Mouse (Mus musculus) kidney, embryonic 14.5 days (tissue): ENCODE data around the gene Fyb2. TPM values are rescaled to one million over a fixed set of nuclear protein-coding genes. Genes with fewer than 3 reads are reported as not detected.

Source experiments
- ATAC-seq: fragments of 200-750 bp; cut with Nextera tagmentation; 2 replicates; pipeline ENCODE4 v1.8.0; 2017; ENCODE audit warnings: moderate number of reproducible peaks, mild to moderate bottlenecking, moderate TSS enrichment, moderate library complexity; ENCODE audit not compliant: low FRiP score, low TSS enrichment
- H3K27ac ChIP-seq: fragments of 300-500 bp; sonication (generic); 2 replicates; pipeline ENCODE4 v1.5.1; 2014; ENCODE audit warnings: low read depth, mild to moderate bottlenecking, low read length, moderate library complexity, mixed read lengths
- H3K27me3 ChIP-seq: fragments of 300-500 bp; sonication (generic); 2 replicates; pipeline ENCODE4 v1.6.1; 2014; ENCODE audit warnings: mild to moderate bottlenecking, low read length; ENCODE audit not compliant: control insufficient read depth, insufficient read depth
- H3K36me3 ChIP-seq: fragments of 300-500 bp; sonication (generic); 2 replicates; pipeline ENCODE4 v1.6.1; 2014; ENCODE audit warnings: low read length, mixed read lengths; ENCODE audit not compliant: control insufficient read depth, insufficient read depth
- H3K4me1 ChIP-seq: fragments of 300-500 bp; sonication (generic); 2 replicates; pipeline ENCODE4 v1.6.1; 2014; ENCODE audit warnings: low read length, mixed read lengths; ENCODE audit not compliant: control insufficient read depth, insufficient read depth
- H3K4me2 ChIP-seq: fragments of 300-500 bp; sonication (generic); replicated peaks from 2 replicates; pipeline ENCODE4 v1.6.1; 2014; ENCODE audit warnings: low read depth, mild to moderate bottlenecking, low read length
- H3K4me3 ChIP-seq: fragments of 300-500 bp; sonication (generic); 2 replicates; pipeline ENCODE4 v1.5.1; 2014; ENCODE audit warnings: mild to moderate bottlenecking, low read length
- H3K9ac ChIP-seq: fragments of 300-500 bp; sonication (generic); 2 replicates; pipeline ENCODE4 v1.6.1; 2014; ENCODE audit warnings: low read depth, mild to moderate bottlenecking, low read length, moderate library complexity
- H3K9me3 ChIP-seq: fragments of 300-500 bp; sonication (generic); 2 replicates; pipeline ENCODE4 v1.6.1; 2016; ENCODE audit warnings: low read length; ENCODE audit not compliant: control insufficient read depth
- WGBS: fragments of 180-500 bp; shearing (Covaris S2); extraction: QIAGEN DNeasy Blood & Tissue Kit; methylation state at CpG from one replicate; pipeline ENCODE4 v1.1.7; 2014; 5-methylcytosine and 5-hydroxymethylcytosine counted together
- polyA plus RNA-seq: library from polyadenylated mRNA; unstranded; fragments of >200 nt; fragmentation: Nextera tagmentation; extraction: Ambion mirVana; gene quantifications from 2 replicates; pipeline ENCODE4 v1.2.1, GENCODE M21; 2014

The Fyb2 gene
- polyA plus RNA-seq, 1 experiment from 2014 or later: 0.79 TPM

DNA sequence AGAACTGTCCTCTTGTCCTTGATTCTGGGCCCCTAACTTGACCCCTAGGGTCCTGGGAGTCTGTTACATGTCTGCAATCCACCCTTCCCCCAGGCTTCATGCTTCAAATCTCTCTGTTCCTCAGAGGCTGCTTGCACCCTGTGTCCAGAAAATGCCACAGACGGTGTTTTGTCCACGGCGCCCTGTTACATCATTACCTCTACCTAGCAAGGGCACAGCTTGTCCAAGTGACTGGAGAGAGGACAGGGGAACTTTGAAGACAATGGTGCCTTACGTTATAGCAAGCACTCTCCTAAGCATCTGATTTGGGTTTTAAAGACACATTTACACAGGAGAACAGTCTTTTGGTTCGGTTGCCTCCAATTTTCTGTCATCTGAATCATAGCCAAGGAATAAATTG is 19.7 kb upstream of the Fyb2 start:
- H3K4me1 ChIP-seq: no peaks in the 10 kb centered on the region
- ATAC-seq: no peak
- H3K4me2 ChIP-seq: no peak overlapping the region
- no peak overlapping the region for H3K27ac ChIP-seq
- H3K4me3 ChIP-seq: no peak overlapping the region
- H3K9ac ChIP-seq: no peak overlapping the region
- WGBS: 82% methylated on average over 5 of the region's 5 CpGs
- H3K27me3 ChIP-seq: no peaks in the 10 kb centered on the region
- no peaks in the 10 kb centered on the region for H3K36me3 ChIP-seq
- H3K9me3 ChIP-seq: no peaks in the 10 kb centered on the region

DNA sequence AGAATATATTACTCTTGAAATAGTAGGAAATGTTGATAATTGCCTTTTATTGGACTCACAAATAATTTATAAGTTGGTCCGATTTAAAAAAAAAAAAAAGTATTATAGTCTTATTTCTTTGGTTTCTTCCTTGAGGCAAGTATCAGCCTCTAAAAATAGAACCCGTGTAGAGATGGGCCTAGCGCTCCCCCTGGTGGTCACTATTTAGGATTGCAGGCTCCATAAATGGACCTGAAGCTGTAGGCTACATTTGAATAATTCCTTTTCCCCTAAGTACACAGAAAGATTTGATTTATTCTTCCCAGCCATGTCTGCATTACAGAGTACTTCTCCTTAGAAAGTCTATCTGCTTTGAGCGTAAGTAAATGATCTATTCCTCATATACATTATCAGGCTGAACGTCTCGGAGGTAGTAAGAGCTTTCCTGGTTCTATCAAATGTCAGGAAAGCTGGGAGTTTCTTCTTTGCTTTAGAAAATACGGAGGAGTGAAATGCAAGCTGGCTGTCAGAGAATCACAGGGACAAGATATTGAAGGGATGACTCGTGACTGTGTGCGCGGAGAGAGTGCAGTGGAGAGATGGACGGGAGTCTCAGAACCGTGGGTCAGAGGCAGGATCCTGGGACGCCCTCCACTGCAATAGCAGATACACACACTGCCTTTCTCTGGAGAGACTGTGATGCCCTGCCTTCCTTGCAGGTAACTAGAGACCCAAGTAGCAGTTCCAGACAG is 19.1 kb upstream of the Fyb2 start:
- no peak overlapping the region for H3K4me3 ChIP-seq
- no peak overlapping the region for H3K27ac ChIP-seq
- no peak for ATAC-seq
- 55% methylated on average over 13 of the region's 13 CpGs for WGBS
- no peaks in the 10 kb centered on the region for H3K27me3 ChIP-seq
- H3K9me3 ChIP-seq: no peaks in the 10 kb centered on the region
- no peak overlapping the region for H3K4me2 ChIP-seq
- no peaks in the 10 kb centered on the region for H3K4me1 ChIP-seq
- no peak overlapping the region for H3K9ac ChIP-seq
- H3K36me3 ChIP-seq: no peaks in the 10 kb centered on the region

DNA sequence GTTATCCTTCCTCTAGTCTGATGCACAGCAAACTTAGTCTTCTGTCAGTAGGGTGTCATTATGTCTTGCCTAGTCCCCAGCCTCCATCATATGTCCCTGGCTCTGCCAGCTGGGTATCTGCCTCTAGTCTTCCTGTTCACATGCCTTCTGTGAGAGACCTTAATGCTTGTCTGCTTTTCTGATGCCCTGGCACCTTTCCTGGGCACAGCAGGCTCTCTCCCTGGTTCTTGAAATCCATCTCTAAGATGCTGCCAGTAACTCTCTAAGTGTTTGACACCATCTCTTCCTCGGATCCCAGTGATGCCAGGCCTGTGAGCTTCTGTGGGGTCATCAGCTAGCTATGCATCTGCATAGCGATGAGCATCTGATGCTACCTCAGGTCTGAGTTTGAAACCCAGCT is 10.4 kb upstream of the Fyb2 start:
- no peaks in the 10 kb centered on the region for H3K27me3 ChIP-seq
- no peak overlapping the region for H3K9ac ChIP-seq
- no peaks in the 10 kb centered on the region for H3K9me3 ChIP-seq
- H3K4me2 ChIP-seq: no peak overlapping the region
- no peak overlapping the region for H3K4me3 ChIP-seq
- H3K4me1 ChIP-seq: no peaks in the 10 kb centered on the region
- ATAC-seq: no peak
- H3K36me3 ChIP-seq: no peaks in the 10 kb centered on the region
- WGBS: 78% methylated on average over 2 of the region's 2 CpGs
- no peak overlapping the region for H3K27ac ChIP-seq

DNA sequence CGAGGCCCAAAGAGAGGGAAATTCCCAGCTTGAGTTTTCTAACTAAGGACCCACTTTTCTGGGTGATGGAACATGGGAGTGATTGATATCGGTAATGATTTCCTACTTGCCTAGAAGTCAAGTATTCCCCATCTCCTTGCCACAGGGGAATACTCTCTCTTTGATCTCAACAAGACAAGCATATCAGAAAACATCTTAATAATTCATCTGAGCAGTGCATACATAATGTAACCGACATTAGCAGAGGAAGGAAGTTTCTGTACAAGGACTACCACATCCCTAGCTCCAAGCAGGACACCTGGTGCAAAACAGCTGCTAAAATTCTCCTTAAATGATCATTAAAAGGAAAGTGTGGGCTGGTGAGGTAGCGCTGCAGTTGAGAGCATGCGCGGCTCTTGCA is 8.2 kb upstream of the Fyb2 start:
- H3K9ac ChIP-seq: no peak overlapping the region
- no peak overlapping the region for H3K27ac ChIP-seq
- H3K4me1 ChIP-seq: no peaks in the 10 kb centered on the region
- H3K9me3 ChIP-seq: no peaks in the 10 kb centered on the region
- no peak for ATAC-seq
- H3K27me3 ChIP-seq: no peaks in the 10 kb centered on the region
- no peak overlapping the region for H3K4me3 ChIP-seq
- no peak overlapping the region for H3K4me2 ChIP-seq
- H3K36me3 ChIP-seq: no peaks in the 10 kb centered on the region
- 82% methylated on average over 6 of the region's 6 CpGs for whole genome bisulfite sequencing

DNA sequence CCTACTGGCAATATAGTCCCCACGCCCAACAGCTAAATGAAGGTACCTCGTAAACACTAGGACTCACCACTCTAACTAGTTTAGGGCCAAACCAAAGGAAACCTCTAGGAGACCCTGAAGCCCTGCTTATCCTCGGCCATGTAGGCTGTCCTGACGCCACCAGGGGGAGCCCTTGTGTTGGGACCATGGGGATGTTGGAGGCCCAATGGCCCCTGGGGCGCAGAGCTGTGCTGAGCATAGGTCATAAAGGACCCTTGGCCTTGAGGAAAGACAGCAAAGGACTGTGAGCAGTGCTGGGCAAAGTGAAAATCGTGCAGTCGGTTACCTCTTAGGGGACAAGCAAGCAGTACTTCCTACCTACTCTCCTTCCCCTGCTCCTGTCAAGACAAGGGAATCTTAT is 1.6 kb upstream of the Fyb2 start:
- 23% methylated on average over 7 of the region's 7 CpGs for WGBS
- Histone ChIP-seq H3K27ac (no peak overlapping the region), H3K9ac (no peak overlapping the region), H3K4me3 (no peak overlapping the region), H3K4me2 (no peak overlapping the region), H3K4me1 (no peaks in the 10 kb centered on the region), H3K36me3 (no peaks in the 10 kb centered on the region), H3K27me3 (peaks cover 4% of the 10 kb centered on the region; the same call in 1 of the 2 replicates), H3K9me3 (no peaks in the 10 kb centered on the region)
- 0 out of 2 replicates have a peak, but pooled peaks have one; percentile 43 for ATAC-seq

DNA sequence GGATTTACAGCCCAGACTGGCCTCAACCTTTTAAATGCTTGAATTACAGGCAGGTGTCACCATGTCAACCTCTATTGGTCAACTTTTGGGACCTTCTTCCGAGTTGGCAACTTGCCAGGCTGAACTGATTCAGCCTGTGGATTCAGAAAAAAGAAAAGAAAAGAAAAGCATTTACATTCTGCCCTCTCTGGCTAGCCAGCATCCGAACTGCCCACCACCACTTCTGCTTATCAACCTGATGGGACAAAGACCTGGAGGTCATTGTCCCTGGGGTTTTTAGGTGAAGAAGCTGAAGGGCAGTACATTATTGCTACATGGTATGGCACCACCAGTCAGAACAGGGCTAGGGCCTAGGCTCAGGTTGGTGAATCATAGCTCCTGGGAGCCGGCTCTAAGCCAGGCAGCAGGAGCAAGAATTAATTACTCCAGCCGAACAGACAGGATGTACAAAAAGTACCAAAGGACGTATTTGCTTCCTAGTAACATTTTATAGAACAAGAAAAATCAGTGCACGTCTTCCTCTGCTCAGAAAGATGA is 1.5 kb downstream of the Fyb2 start:
- H3K27me3 ChIP-seq: peaks cover 4% of the 10 kb centered on the region; the same call in 1 of the 2 replicates
- no peak overlapping the region for H3K27ac ChIP-seq
- no peak overlapping the region for H3K9ac ChIP-seq
- no peaks in the 10 kb centered on the region for H3K4me1 ChIP-seq
- no peaks in the 10 kb centered on the region for H3K9me3 ChIP-seq
- WGBS: 52% methylated on average over 6 of the region's 6 CpGs
- ATAC-seq: no peak
- H3K36me3 ChIP-seq: no peaks in the 10 kb centered on the region
- H3K4me2 ChIP-seq: no peak overlapping the region
- H3K4me3 ChIP-seq: no peak overlapping the region

DNA sequence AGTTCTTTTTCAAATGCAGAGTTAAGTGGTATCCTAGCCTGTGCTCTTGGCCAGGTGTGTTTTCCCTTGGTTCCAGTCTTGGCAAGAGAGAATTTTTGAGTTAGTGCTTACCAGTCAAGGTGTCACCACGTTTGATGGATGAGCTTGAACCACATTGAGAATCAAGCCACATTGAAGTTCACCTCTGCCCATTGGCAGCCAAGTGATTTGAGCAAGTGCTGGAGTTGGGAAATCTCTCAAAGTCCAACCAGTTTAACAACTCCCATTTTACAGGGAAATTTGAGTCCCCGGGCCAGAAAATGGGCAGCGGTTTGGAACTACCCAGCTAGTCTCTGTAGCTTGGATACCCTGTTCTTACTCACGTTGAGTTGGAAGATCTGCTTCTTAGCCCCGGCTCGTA is 4.8 kb downstream of the Fyb2 start:
- Histone ChIP-seq H3K4me2 (no peak overlapping the region), H3K4me3 (no peak overlapping the region), H3K27ac (no peak overlapping the region), H3K27me3 (peaks cover 4% of the 10 kb centered on the region; the same call in 1 of the 2 replicates), H3K9ac (no peak overlapping the region), H3K9me3 (no peaks in the 10 kb centered on the region), H3K4me1 (no peaks in the 10 kb centered on the region), H3K36me3 (no peaks in the 10 kb centered on the region)
- WGBS: 84% methylated on average over 6 of the region's 6 CpGs
- ATAC-seq: no peak

DNA sequence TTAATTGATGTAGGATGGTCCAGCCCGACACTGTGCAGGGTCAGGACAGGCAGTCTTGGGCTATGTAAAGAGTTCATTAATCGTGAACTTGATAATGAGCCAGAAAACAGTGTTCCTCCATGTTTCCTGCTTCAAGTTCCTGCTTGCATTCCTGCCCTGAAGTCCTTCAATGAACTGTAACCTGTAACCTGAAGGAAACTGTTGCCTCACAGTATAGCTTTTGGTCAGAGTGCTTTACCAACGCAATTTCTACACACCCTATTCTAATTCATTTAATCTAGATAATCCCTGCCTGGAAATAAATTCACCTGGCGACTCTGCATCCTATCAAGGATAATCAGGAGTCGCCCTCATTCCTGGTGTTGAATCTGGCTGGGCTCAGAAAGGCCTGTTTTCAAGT is 12.1 kb downstream of the Fyb2 start:
- no peak overlapping the region for H3K9ac ChIP-seq
- no peaks in the 10 kb centered on the region for H3K4me1 ChIP-seq
- no peaks in the 10 kb centered on the region for H3K36me3 ChIP-seq
- H3K27ac ChIP-seq: no peak overlapping the region
- no peak for ATAC-seq
- no peak overlapping the region for H3K4me3 ChIP-seq
- H3K9me3 ChIP-seq: no peaks in the 10 kb centered on the region
- no peaks in the 10 kb centered on the region for H3K27me3 ChIP-seq
- 87% methylated on average over 5 of the region's 5 CpGs for WGBS
- no peak overlapping the region for H3K4me2 ChIP-seq

DNA sequence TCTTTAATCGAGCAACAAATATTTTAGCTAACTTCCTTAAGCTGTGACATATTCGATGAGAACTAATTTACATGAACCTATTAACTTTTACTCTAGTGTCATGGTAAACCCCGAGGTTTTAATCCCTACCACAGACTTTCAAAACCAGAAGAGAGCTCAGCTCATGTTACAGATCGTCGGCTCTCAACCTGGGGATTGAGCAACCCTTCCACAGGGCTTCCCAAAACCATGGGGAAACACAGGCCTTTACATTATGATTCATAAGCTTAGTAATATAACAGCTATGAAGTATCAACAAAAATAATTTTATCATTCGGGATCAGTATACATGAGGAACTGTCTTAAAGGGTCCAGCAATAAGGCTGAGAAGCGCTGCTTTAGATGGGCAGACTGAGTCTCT is 15.9 kb downstream of the Fyb2 start:
- Histone ChIP-seq H3K4me3 (no peak overlapping the region), H3K4me1 (no peaks in the 10 kb centered on the region), H3K9me3 (no peaks in the 10 kb centered on the region), H3K36me3 (no peaks in the 10 kb centered on the region), H3K27ac (no peak overlapping the region), H3K27me3 (no peaks in the 10 kb centered on the region), H3K4me2 (no peak overlapping the region), H3K9ac (no peak overlapping the region)
- ATAC-seq: no peak
- WGBS: 88% methylated on average over 7 of the region's 7 CpGs
